Comparison of ENCODE assay signal across 12 mouse cellular contexts in the genomic region with DNA sequence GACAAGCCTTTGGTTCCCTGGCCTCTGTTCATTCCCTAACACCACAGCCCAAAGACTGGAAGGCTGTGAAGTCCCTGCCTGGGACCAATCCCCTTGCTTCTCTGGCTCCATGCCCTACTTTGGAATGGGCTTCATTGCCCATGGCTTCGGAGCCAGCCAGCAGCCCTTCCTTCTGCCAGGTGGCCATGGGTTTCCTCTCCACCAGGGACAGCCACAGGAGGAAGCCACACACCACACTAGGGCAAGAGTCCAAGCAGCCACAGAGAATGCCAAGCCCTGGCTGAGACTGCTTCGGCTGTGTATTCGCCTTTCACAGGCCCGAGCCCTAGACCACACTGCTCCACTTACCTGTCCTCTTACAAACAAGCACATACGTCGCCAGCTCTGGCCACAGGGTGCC. TPM values are rescaled to one million over a fixed set of nuclear protein-coding genes. Genes with fewer than 3 reads are reported as not detected.
A peak's percentile ranks its signal among the peaks of the same experiment; 100 is the strongest.
DNase-seq lines count a peak whose midpoint lies in the region; ATAC-seq and TF ChIP-seq lines count a peak whose summit lies in the region.
"Had no signal": no experiment of that assay in that cellular context is flagged by ENCODE, and none has a peak within 500 bp of the region (broad histone marks: within the 10 kb centered on the region; RNA-seq: fewer than 3 reads in every experiment).

No protein-coding gene starts in this region.

- no peak for TF ChIP-seq POLR2A in brain, embryonic 14.5 days (IDR thresholded peaks at IDR 0.05; ENCODE audit: borderline replicate concordance, extremely low read depth, insufficient read depth, insufficient read length, poor library complexity, severe bottlenecking)

- no peak overlapping the region for H3K9ac ChIP-seq in forebrain, embryonic 13.5 days
- no peak overlapping the region for H3K9ac ChIP-seq in forebrain, embryonic 12.5 days
- H3K9ac ChIP-seq: intestine, embryonic 15.5 days; limb, embryonic 12.5 days had no signal

- ATAC-seq in forebrain, embryonic 13.5 days: peak; percentile 16; the same call in 1 of the 2 replicates
- ATAC-seq in forebrain, embryonic 12.5 days (ENCODE audit: low FRiP score): no peak
- ATAC-seq in granulocyte monocyte progenitor cell, adult 5-6 weeks (replicated peaks; ENCODE audit: poor library complexity, severe bottlenecking): peak; percentile 20
- ATAC-seq: intestine, embryonic 15.5 days had no signal

- TF ChIP-seq CTCF in brain, embryonic 14.5 days (IDR thresholded peaks at IDR 0.05; ENCODE audit: borderline replicate concordance, extremely low read depth, insufficient read depth, insufficient read length): no peak

- WGBS in forebrain, embryonic 13.5 days: 70% methylated on average over 6 of the region's 6 CpGs
- 87% methylated on average over 6 of the region's 6 CpGs for WGBS in forebrain, embryonic 12.5 days

- no peaks in the 10 kb centered on the region for H3K36me3 ChIP-seq in forebrain, embryonic 13.5 days (ENCODE audit: poor library complexity, severe bottlenecking)
- H3K36me3 ChIP-seq in forebrain, embryonic 12.5 days (replicated peaks): no peaks in the 10 kb centered on the region
- H3K36me3 ChIP-seq: intestine, embryonic 15.5 days; limb, embryonic 12.5 days had no signal

- no peak overlapping the region for H3K27ac ChIP-seq in forebrain, embryonic 13.5 days
- H3K27ac ChIP-seq in forebrain, embryonic 12.5 days: no peak overlapping the region
- H3K27ac ChIP-seq: intestine, embryonic 15.5 days; limb, embryonic 12.5 days had no signal

- H3K4me3 ChIP-seq in forebrain, embryonic 13.5 days: no peak overlapping the region
- H3K4me3 ChIP-seq in forebrain, embryonic 12.5 days (replicated peaks): no peak overlapping the region
- H3K4me3 ChIP-seq: intestine, embryonic 15.5 days; limb, embryonic 12.5 days had no signal

- no peak overlapping the region for H3K4me2 ChIP-seq in forebrain, embryonic 13.5 days
- H3K4me2 ChIP-seq in forebrain, embryonic 12.5 days: no peak overlapping the region
- H3K4me2 ChIP-seq: intestine, embryonic 15.5 days; limb, embryonic 12.5 days had no signal

- no peaks in the 10 kb centered on the region for H3K27me3 ChIP-seq in forebrain, embryonic 13.5 days
- no peaks in the 10 kb centered on the region for H3K27me3 ChIP-seq in forebrain, embryonic 12.5 days
- H3K27me3 ChIP-seq: intestine, embryonic 15.5 days had no signal

- peak; percentile 39 for DNase-seq in lung, postnatal 36 days
- no peak for DNase-seq in lung, adult 18-20 months
- peak; percentile 71 for DNase-seq in brain, embryonic 14.5 days (ENCODE audit: low read depth)
- DNase-seq in urinary bladder, adult 18-20 months (ENCODE audit: low spot score in 2 of 2): no peak
- no peak for DNase-seq in kidney, postnatal 14 days
- DNase-seq: heart, adult 11 months had no signal

- peaks cover 12% of the 10 kb centered on the region for H3K4me1 ChIP-seq in forebrain, embryonic 13.5 days
- H3K4me1 ChIP-seq in forebrain, embryonic 12.5 days: peaks cover 8% of the 10 kb centered on the region
- H3K4me1 ChIP-seq: intestine, embryonic 15.5 days had no signal

- H3K9me3 ChIP-seq in forebrain, embryonic 13.5 days (replicated peaks): no peaks in the 10 kb centered on the region; the same call in 1 of the 2 replicates
- H3K9me3 ChIP-seq in forebrain, embryonic 12.5 days: no peaks in the 10 kb centered on the region
- H3K9me3 ChIP-seq: intestine, embryonic 15.5 days had no signal

RNA-seq across cellular contexts. Expression of gene Cyth4, which starts 9.2 kb away (rescaled TPM):
- polyA plus RNA-seq in forebrain, embryonic 13.5 days (2015; fragmentation: Nextera tagmentation; extraction: Ambion mirVana): 3.1 and 3.4 TPM in 2 replicates
- polyA plus RNA-seq in forebrain, embryonic 12.5 days (2016; fragmentation: Nextera tagmentation; extraction: Ambion mirVana): 3.5 and 4.5 TPM in 2 replicates
- 4.0 and 4.8 TPM in 2 replicates for polyA plus RNA-seq in brain, embryonic 14.5 days (2012; rRNA removed)
- total RNA-seq in granulocyte monocyte progenitor cell, adult 5-6 weeks (2014; fragmentation: Nextera tagmentation): 62.3 and 66.3 TPM in 2 replicates
- 46.0 and 60.5 TPM in 2 replicates for total RNA-seq in granulocyte monocyte progenitor cell, adult 5-6 weeks (2017)

RNA-seq across cellular contexts. Expression of gene Rac2, which starts 33.5 kb away (rescaled TPM):
- polyA plus RNA-seq in forebrain, embryonic 13.5 days (2015; fragmentation: Nextera tagmentation; extraction: Ambion mirVana): 2.9 and 3.4 TPM in 2 replicates
- polyA plus RNA-seq in forebrain, embryonic 12.5 days (2016; fragmentation: Nextera tagmentation; extraction: Ambion mirVana): 2.6 and 4.6 TPM in 2 replicates
- 5.5 and 9.0 TPM in 2 replicates for polyA plus RNA-seq in brain, embryonic 14.5 days (2012; rRNA removed)
- total RNA-seq in granulocyte monocyte progenitor cell, adult 5-6 weeks (2014; fragmentation: Nextera tagmentation): 325 and 431 TPM in 2 replicates
- total RNA-seq in granulocyte monocyte progenitor cell, adult 5-6 weeks (2017): 94.7 and 105 TPM in 2 replicates
- polyA plus RNA-seq: C2C12 had no signal

Comparison
In these comparisons a context has a peak if more than half of its experiments do, and no peak if none do; other contexts are left out.
1. DNase-seq: peak in lung, postnatal 36 days (single experiment) and brain, embryonic 14.5 days (single experiment); none in lung, adult 18-20 months (0 of 2), urinary bladder, adult 18-20 months (0 of 2) and kidney, postnatal 14 days (single experiment).